Mouse (Mus musculus): ENCODE results near the gene Ccm2.

- TF ChIP-seq GATA1 (IDR thresholded peaks at IDR 0.05; ENCODE audit: borderline replicate concordance, low read length) (no peak), FLI1 (IDR thresholded peaks at IDR 0.05; ENCODE audit: low read length) (no peak)
These were observed 23.0 kb upstream of the Ccm2 start for GRCm38 (mm10) chr11:6523662-6524088.
